In genomic region chr2:129699484-129700158, GRCm38 (mm10) we compare ENCODE assay signal across 9 mouse cellular contexts. TPM values are rescaled to one million over a fixed set of nuclear protein-coding genes. Genes with fewer than 3 reads are reported as not detected.
A peak's percentile ranks its signal among the peaks of the same experiment; 100 is the strongest.
DNase-seq lines count a peak whose midpoint lies in the region; ATAC-seq and TF ChIP-seq lines count a peak whose summit lies in the region.
"Had no signal": no experiment of that assay in that cellular context is flagged by ENCODE, and none has a peak within 500 bp of the region (broad histone marks: within the 10 kb centered on the region; RNA-seq: fewer than 3 reads in every experiment).

TSS of gene Pdyn (minus strand) at chr2:129699844.

- DNase-seq in kidney, postnatal 0 days (ENCODE audit: low spot score): peak; percentile 45
- no peak for DNase-seq in kidney, postnatal 10 days
- peak; percentile 38 for DNase-seq in embryonic facial prominence, embryonic 11.5 days (ENCODE audit: low spot score)
- DNase-seq in layer of hippocampus, postnatal 25 days (ENCODE audit: extremely low spot score in 1 of 2, low spot score in 1 of 2): peak in 1 of 2 experiments; percentile 21
- no peak for DNase-seq in thymus, adult 2 months
- DNase-seq in spleen, postnatal 4 days (ENCODE audit: low spot score in 2 of 2): no peak

- TF ChIP-seq CTCF in kidney, postnatal 0 days (IDR thresholded peaks at IDR 0.05; ENCODE audit: low read depth): peak; percentile 34; the same call in 1 of the 2 replicates
- no peak for TF ChIP-seq CTCF in thymus, adult 2 months (IDR thresholded peaks at IDR 0.05; ENCODE audit: borderline replicate concordance, control insufficient read depth, extremely low read depth, insufficient read depth, low read length, poor library complexity)

- H3K9ac ChIP-seq in kidney, postnatal 0 days (ENCODE audit: low read depth, low read length): no peak within 1 kb of the TSS
- no peak within 1 kb of the TSS for H3K9ac ChIP-seq in embryonic facial prominence, embryonic 11.5 days (replicated peaks; ENCODE audit: low read length)
- H3K9ac ChIP-seq in neural tube, embryonic 13.5 days: peak within 1 kb of the TSS; percentile 55
- H3K9ac ChIP-seq: stomach, embryonic 15.5 days had no signal

- no peaks in the 10 kb centered on the region for H3K9me3 ChIP-seq in kidney, postnatal 0 days (replicated peaks; ENCODE audit: low read length)
- no peaks in the 10 kb centered on the region for H3K9me3 ChIP-seq in embryonic facial prominence, embryonic 11.5 days (replicated peaks; ENCODE audit: control insufficient read depth, low read length)
- H3K9me3 ChIP-seq in neural tube, embryonic 13.5 days: no peaks in the 10 kb centered on the region
- H3K9me3 ChIP-seq: stomach, embryonic 15.5 days had no signal

- no peak within 1 kb of the TSS for H3K4me3 ChIP-seq in kidney, postnatal 0 days (replicated peaks; ENCODE audit: low read depth, low read length)
- no peak within 1 kb of the TSS for H3K4me3 ChIP-seq in embryonic facial prominence, embryonic 11.5 days (ENCODE audit: low read depth, low read length)
- peak within 1 kb of the TSS; percentile 34 for H3K4me3 ChIP-seq in neural tube, embryonic 13.5 days
- H3K4me3 ChIP-seq in thymus, adult 2 months (ENCODE audit: control insufficient read depth, insufficient read depth, low read length): no peak within 1 kb of the TSS
- H3K4me3 ChIP-seq: stomach, embryonic 15.5 days had no signal

- H3K36me3 ChIP-seq in kidney, postnatal 0 days (ENCODE audit: insufficient read depth, low read length): no peaks in the 10 kb centered on the region
- H3K36me3 ChIP-seq in embryonic facial prominence, embryonic 11.5 days (replicated peaks; ENCODE audit: control insufficient read depth, insufficient read depth, low read depth, low read length): no peaks in the 10 kb centered on the region
- no peaks in the 10 kb centered on the region for H3K36me3 ChIP-seq in neural tube, embryonic 13.5 days
- H3K36me3 ChIP-seq in thymus, adult 2 months (ENCODE audit: control insufficient read depth, insufficient read depth, low read length): no peaks in the 10 kb centered on the region
- H3K36me3 ChIP-seq: stomach, embryonic 15.5 days had no signal

- no peak for ATAC-seq in kidney, postnatal 0 days (replicated peaks; ENCODE audit: low FRiP score, low read depth)
- ATAC-seq in embryonic facial prominence, embryonic 11.5 days (replicated peaks; ENCODE audit: insufficient number of reproducible peaks, low FRiP score, low TSS enrichment, low read depth): no peak
- ATAC-seq in neural tube, embryonic 13.5 days (ENCODE audit: low read depth): peak; percentile 79
- no peak for ATAC-seq in erythroid progenitor cell, adult 5-6 weeks (replicated peaks; ENCODE audit: low FRiP score, poor library complexity, severe bottlenecking)

- no peaks in the 10 kb centered on the region for H3K27me3 ChIP-seq in kidney, postnatal 0 days (ENCODE audit: insufficient read depth, low read length)
- H3K27me3 ChIP-seq in embryonic facial prominence, embryonic 11.5 days (ENCODE audit: control insufficient read depth, insufficient read depth, low read length): peaks cover 3% of the 10 kb centered on the region; the same call in 1 of the 2 replicates
- H3K27me3 ChIP-seq in neural tube, embryonic 13.5 days: peaks cover 48% of the 10 kb centered on the region
- H3K27me3 ChIP-seq in thymus, adult 2 months (ENCODE audit: control insufficient read depth, insufficient read depth, low read length): no peaks in the 10 kb centered on the region

- H3K4me1 ChIP-seq in kidney, postnatal 0 days (replicated peaks; ENCODE audit: insufficient read depth, low read length): no peaks in the 10 kb centered on the region
- no peaks in the 10 kb centered on the region for H3K4me1 ChIP-seq in embryonic facial prominence, embryonic 11.5 days (ENCODE audit: control insufficient read depth, insufficient read depth, low read length)
- peaks cover 10% of the 10 kb centered on the region for H3K4me1 ChIP-seq in neural tube, embryonic 13.5 days (replicated peaks)
- H3K4me1 ChIP-seq in thymus, adult 2 months (replicated peaks; ENCODE audit: control insufficient read depth, insufficient read depth, low read length): no peaks in the 10 kb centered on the region
- H3K4me1 ChIP-seq: stomach, embryonic 15.5 days had no signal

- WGBS in kidney, postnatal 0 days: 7% methylated on average over 20 of the region's 20 CpGs
- 8% methylated on average over 20 of the region's 20 CpGs for WGBS in embryonic facial prominence, embryonic 11.5 days
- 10% methylated on average over 20 of the region's 20 CpGs for WGBS in neural tube, embryonic 13.5 days
- 18% methylated on average over 20 of the region's 20 CpGs for WGBS in thymus, adult 2 months

- H3K4me2 ChIP-seq in kidney, postnatal 0 days (ENCODE audit: low read length): peak within 1 kb of the TSS; percentile 37
- H3K4me2 ChIP-seq in embryonic facial prominence, embryonic 11.5 days (ENCODE audit: low read depth, low read length): no peak within 1 kb of the TSS
- peak within 1 kb of the TSS; percentile 58 for H3K4me2 ChIP-seq in neural tube, embryonic 13.5 days
- H3K4me2 ChIP-seq: stomach, embryonic 15.5 days had no signal

- no peak for TF ChIP-seq POLR2A in thymus, adult 2 months (IDR thresholded peaks at IDR 0.05; ENCODE audit: control insufficient read depth, extremely low read depth, insufficient read depth, low read length, poor library complexity)

- no peak within 1 kb of the TSS for H3K27ac ChIP-seq in kidney, postnatal 0 days
- no peak within 1 kb of the TSS for H3K27ac ChIP-seq in embryonic facial prominence, embryonic 11.5 days (replicated peaks; ENCODE audit: low read depth, low read length)
- no peak within 1 kb of the TSS for H3K27ac ChIP-seq in neural tube, embryonic 13.5 days (replicated peaks)
- no peak within 1 kb of the TSS for H3K27ac ChIP-seq in thymus, adult 2 months (ENCODE audit: control insufficient read depth, insufficient read depth, low read length)
- H3K27ac ChIP-seq: stomach, embryonic 15.5 days had no signal

RNA-seq across cellular contexts. Expression of gene Pdyn, which starts in this region (rescaled TPM):
- 0.41 and 0.48 TPM in 2 replicates for polyA plus RNA-seq in kidney, postnatal 0 days (2015; fragmentation: Nextera tagmentation; extraction: Ambion mirVana)
- polyA plus RNA-seq in embryonic facial prominence, embryonic 11.5 days (2014; fragmentation: Nextera tagmentation; extraction: Ambion mirVana): 0.67 TPM in 1 of 2 replicates, not detected in the other
- total RNA-seq in layer of hippocampus, postnatal 25 days (2021): 10 to 100 TPM; 10.4 to 11.8 TPM
- 17.7 and 26.2 TPM in 2 replicates for polyA plus RNA-seq in neural tube, embryonic 13.5 days (2015; fragmentation: Nextera tagmentation; extraction: Ambion mirVana)
- polyA plus RNA-seq in thymus, adult 2 months (2012; rRNA removed): 0.74 and 1.2 TPM in 2 replicates
- total RNA-seq in erythroid progenitor cell, adult 5-6 weeks (2015; ENCODE audit: low replicate concordance): not detected in 2 replicates
- not detected in 2 replicates for total RNA-seq in erythroid progenitor cell, adult 5-6 weeks (2017; ENCODE audit: low replicate concordance)

Comparison
In these comparisons a context has a peak if more than half of its experiments do, and no peak if none do; other contexts are left out.
1. RNA of gene Pdyn (total RNA-seq): 10.4 to 11.8 TPM in layer of hippocampus, postnatal 25 days; not detected in erythroid progenitor cell, adult 5-6 weeks; every median in the first group is over 10 times any median in the second.
2. Peak in DNase-seq and H3K4me2 ChIP-seq in kidney, postnatal 0 days; RNA of the gene not detected or under 1 TPM.
3. Peak in DNase-seq in embryonic facial prominence, embryonic 11.5 days; RNA of the gene not detected or under 1 TPM.